Mouse (Mus musculus): ENCODE data around the gene Aph1c.
"Not testable (repeated sequence)": the region's sequence is repeated elsewhere in the genome, so short reads cannot be mapped to it uniquely, and the experiment has no call there.

Gene Aph1c

DNA sequence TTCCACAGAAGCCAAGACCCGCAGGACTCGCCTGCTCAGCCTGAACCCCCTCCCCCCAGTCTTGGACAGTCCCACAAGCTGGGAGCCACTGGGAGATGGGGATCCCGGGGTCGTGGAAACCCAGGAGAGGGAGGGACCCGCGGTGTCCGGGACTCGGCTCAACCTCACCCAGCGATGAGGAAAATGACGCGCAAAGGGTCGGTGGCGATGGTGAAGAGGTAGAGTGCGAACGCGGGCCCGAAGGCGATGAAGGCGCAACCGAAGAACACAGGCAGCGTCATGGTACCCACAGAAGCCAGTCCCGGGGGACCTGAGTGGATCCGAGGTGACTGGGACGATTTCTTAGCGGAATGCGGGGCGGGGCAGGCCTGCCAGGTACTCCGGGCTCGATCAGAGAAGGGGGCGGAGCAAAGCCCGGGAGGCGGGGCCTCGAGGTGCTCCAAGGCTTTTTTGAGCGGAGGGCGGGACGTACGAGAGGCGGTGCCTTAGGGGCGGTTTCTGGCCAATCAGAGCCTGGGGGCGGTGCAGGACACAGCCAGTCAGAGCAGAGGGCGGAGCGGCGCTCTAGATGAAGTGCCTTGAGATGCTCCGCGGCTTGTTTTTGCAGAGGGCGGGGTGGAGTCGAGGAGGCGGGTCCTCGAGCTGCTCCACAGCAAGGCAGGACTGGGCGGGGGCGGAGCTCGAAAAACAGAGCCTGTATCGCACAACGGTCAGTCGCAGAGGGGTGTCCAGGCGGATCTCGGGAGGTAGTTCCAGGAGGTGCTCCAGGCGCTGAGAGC lies at the start of gene Aph1c:
TSS of gene Aph1c (minus strand) at position 409 of the 779 bp plus-strand sequence.
- peak; percentile 99 for DNase-seq

DNA sequence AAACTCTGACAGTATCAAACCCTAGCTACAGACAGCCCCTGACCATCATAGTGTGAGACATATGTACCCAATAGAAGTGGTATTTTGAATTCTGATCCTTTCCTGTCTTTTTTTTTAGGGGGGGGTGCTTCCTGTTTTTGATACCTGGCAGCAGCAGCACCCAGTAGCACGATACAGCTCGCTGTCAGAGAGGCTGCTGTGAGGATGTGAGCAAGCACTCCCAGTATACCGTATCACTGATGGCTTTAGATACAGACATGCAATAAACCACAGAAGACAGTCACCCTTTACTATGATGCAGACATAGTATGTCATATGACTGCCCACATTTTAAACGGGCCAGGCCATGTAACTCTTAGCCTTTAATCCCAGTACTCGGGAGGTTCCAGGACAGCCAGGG lies 49.0 kb upstream of the Aph1c start:
- DNase-seq = no peak

DNA sequence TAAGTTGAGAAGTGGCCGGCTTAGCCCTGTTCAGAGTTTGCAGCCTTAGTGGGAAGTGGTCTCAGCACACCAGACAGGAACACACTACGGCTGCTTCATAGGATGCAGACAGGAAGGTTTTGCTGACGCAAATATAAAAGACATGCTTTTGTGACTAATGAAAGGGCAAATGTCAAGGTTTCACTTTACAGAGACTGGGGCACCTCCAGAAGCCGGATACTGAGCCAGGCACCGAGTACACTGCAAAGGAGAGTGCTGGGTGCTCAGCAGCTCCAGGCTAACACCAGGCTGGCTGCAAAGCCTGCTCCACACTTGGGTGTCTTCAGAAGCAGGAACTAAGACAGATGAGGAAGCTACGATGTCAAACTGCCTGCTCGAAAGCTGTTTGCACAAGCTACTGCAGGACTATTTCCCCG lies 47.9 kb upstream of the Aph1c start:
- no peak for DNase-seq

DNA sequence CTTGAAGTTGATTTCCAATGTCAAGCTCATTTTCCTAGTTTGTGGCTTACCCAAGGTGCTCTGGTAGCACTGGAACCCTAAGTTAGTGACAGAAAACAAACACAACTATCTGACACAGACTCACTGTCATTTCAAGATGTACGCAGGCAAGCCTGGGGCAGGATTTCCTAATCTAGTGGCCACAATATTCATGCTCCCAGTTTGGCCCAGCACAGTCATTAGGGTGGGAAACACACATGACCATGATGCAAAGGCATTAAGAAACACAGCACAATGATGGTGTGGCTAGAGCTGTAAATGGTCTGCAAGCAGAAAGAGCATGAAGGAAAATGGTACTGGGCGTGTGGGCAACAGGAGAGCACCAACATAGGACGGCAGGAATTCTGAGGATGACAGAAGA lies 47.3 kb upstream of the Aph1c start:
- DNase-seq = no peak

DNA sequence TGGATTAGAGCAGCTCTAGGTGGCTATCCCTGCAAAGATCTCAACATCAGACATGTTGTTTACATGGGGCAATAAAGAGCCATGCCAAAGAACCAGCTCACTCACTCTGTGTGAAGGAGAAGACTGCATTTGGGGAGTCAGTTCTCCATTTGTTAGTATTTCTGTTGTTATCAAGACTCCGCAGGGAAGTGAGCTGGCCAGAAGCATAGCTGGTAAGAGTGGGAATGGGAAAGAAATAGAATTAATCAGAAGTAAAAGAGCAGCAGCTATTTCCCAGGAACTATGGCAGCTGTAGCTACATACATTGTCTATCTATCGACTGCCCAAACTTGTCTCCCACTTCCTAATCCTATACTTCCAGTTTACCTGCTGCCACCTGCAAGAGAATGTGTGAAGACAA lies 46.2 kb upstream of the Aph1c start:
- DNase-seq = no peak

DNA sequence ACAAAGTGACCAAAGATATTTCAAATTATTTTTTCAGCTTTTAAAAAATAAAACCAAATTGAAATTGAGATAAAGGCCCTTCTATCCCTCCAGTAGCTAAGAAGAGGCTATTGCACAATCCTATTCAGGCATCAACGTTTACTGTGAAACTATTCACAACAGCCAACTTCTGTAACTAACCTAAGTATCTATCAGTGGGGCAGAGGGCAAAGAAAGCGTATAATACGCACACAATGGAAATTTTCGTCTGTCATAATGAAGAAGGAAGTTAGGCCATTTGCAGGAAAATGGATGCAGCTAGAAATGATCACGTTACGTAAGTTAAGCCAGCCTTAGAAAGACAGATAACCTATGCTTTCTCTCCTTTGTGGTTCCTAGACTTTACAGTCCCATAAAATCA lies 45.0 kb upstream of the Aph1c start:
- DNase-seq = no peak

DNA sequence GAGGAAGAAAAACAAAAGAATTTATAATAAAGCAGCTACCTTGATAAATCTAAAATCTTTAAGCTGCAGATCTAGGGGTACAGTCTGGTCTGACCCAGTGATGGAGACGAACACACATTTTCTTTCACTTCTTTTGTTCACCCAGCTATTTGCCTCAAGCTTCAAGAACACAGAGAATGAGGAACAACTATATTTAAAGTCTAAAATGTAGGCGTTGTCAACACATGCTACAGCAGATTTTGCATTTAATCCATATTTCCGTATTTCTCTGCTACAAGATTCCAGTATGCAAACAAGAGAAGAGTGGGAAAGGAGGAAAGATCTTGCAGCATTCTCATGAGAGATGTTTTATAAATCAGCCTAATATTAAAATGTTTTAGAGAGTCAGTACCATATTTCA lies 44.4 kb upstream of the Aph1c start:
- no peak for DNase-seq

DNA sequence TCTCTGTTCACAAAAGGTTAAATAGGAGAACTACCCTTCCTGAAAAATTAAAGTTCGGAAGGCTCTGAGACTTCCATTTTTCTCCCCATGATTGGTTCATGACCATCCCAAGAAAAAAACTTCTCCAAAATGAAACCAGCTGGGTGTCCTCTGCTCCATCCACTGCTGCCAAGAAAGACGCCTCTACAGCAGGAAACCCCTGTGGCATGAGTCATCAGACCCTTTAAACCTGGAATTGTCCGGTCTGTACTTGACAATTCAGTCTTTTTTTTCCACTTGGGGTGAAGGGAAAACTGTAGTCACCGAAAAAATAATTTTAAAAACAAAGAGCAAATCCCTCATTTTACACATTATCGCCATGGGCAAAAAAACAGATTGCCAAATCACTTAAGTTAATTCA lies 42.1 kb upstream of the Aph1c start:
- no peak for DNase-seq

DNA sequence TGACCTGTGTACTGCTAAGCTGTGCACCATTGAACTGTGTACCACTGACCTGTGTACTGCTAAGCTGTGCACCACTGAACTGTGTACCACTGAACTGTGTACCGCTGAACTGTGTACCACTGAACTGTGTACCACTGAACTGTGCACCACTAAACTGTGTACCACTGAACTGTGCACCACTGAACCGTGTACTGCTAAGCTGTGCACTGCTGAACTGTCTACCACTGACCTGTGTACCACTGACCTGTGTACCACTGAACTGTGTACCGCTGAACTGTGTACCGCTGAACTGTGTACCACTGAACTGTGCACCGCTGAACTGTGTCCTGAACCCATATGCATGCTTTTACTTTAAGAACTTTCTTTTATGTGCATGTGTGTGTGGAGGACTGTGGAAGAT lies 39.8 kb upstream of the Aph1c start:
- no peak for DNase-seq

DNA sequence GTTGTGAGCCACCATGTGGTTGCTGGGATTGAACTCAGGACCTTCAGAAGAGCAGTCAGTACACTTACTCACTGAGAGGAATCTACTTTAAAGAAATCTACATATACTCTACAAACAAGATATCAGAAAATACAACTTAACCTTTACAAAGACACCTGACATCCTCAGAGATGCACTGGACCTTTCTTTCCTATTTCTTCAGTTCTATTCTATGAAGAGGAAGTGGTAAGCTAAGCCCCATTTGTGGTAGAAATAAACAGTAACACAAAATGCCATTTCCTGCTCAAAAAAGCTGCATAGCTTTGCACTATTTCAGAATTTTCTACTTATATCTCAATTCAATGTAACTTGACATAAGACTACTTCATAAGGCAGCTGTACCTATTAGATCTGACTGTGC lies 39.0 kb upstream of the Aph1c start:
- no peak for DNase-seq

DNA sequence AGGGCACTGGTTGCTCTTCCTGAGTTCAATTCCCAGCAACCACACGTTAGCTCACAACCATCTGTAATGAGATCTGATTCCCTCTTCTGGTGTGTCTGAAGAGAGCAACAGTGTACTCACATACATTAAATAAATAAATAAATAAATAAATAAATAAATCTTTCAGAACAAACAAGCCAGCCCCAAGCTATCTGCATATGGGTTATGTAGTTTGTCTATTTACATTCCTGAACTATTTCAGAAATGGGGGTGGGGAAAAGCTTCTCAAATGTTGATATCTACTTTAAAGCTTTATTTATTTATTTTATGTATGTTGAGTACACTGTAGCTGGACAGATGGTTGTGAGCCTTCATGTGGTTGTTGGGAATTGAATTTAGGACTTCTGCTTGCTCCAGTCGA lies 38.5 kb upstream of the Aph1c start:
- not testable (repeated sequence) for DNase-seq

DNA sequence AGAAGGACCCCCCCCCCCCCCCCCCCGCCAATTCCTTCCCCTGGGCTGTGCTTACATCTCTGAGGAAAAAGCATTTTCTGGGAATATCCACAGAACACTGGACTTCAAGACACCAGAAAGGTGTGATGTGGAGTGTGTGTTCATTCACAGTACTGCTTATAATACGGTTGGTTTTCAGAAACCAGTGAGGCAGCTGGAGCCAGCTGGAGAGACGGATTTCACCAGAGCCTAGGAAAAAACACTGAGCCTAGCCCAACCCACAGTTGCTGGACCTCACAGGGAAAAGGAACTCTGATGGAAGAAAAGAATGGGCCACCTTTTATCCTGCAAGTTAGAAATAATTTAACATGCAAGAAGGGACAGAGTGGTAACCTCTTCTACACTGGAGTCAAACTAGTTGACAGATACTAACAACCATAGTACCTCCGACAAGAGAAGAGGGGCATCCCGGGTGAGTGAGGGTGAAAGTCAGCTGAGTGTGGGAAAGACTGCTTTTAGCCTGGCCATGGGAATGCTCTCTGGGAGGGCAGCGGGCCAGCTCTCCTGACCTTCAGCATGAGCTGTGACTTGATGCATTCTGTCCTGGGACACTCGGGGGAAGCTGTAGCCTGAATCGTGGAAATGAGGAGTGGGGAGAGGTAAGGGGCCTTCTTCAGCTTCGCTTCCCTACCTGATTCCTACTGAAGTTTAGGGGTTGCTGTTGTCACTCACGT lies 37.6 kb upstream of the Aph1c start:
- DNase-seq = peak in 1 of 2 experiments; percentile 11

DNA sequence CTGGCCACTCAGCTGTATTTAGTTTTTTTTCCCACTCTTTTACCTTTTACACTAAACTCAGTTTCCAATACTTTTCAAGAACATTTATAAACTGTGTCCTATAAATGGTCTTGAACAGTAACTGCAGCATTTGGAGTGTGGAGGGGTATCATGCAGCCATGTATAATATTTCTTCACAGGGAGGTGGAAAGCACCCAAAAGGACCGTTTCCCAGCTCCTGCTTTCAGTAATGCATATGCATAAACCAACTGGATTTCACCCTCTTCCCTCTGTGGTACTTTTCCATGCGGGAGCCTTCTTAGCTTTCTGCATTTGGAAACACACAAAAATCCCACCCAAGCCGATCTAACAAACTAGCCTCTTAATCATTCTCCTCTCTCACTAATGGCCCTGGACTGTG lies 30.2 kb upstream of the Aph1c start:
- DNase-seq = no peak

DNA sequence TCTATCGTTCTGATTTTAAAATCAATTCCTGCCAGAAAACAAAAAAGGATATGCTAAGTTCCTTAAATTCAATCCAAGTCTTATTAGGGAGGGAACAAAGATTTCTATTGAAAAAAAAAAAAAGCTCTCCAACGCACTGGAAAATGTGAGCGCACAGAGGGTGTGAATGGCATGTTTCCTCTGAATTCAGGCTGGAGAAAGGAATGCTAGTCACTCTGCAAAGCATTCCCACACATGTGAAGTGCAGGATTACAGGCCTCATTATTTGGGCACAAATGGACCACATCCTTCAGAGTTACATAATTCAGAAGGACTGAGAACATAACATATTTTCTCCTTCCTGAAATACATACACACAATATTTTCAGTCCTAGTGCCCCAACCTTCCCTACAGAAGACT lies 28.9 kb upstream of the Aph1c start:
- no peak for DNase-seq

DNA sequence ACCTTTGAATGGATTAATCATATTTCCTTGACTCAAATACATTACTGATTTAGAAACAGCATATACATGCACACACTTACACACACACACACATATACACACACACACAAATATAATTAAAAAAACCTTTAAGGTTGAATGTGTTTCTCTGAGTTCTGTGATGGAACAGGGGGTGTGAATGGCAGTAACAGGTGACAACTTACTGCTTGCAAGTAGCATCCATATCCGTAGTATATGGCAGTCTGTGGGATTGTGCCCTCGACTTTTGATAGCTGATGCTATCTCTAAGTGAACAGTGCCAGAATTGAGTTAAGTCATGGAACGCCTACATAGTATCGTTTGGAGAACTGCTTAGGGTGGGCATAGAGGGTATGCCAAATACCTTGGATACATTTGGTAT lies 27.7 kb upstream of the Aph1c start:
- DNase-seq = no peak

DNA sequence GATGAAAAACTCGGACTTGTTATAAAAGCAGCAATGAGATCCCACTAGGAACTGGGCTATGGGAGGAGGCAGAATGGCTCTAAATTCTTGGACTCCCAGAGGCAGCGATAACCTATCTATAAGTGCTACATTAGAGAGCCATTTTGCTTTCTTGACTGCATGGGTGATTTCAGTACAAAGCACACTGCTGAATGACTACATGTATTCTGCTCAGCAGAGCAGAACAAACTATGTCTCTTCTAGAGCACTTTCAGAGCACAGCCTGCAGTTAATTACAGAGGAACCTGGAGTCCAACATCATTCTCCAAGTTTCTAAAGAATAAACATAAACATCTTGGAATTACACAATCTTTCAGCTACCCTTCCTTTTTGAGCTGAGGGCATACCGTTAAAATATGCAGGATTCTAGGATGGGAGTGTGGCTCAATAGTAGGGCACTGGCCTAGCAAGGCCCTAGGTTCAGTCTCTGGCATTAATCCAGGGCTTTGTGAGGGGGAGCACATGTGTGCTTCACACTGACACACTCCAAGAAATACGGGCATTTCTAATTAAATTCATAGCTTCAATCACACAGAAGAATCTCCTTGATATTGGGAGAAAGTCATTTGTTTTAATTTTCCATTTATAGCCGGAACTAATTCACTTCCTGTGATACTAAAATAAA lies 26.7 kb upstream of the Aph1c start:
- DNase-seq = no peak

DNA sequence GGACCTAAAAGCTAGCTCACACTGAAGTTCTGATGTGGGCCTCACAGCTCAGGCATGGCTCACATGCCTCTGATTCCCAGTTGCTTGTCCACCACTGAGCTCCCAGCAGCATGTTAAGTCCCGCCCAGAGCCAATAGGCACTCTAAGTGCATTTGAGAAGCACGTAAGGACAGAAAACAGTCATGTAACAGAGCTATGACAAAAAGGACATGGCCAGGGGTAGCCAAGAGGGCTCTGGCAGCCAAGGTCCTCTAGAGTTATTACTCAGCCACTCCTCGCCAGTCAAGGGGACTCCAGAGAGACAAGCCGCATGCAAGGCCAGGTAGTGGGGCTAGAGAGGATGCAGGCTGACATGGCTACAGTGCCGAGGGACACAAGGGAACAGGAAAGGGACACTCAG lies 25.0 kb upstream of the Aph1c start:
- DNase-seq = no peak

DNA sequence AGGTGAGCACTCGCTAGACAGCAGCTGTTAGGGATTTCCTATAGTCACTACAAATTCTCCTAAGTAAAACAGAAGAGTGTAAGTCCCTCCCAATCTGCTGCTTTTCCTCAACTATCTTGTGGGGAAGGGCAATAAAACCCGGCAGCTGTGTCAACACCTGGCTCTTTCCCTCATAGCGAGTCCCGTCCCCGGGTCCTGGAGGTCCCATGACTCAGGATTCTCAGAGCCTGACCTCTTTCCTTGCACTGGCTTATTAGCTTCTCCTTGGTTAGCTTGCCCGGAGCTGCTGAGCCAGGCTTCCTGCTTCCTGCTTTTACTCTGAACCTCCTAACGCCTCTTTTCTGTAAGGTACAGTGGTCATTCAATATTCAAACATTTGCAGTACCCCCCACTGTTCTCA lies 21.3 kb upstream of the Aph1c start:
- no peak for DNase-seq

DNA sequence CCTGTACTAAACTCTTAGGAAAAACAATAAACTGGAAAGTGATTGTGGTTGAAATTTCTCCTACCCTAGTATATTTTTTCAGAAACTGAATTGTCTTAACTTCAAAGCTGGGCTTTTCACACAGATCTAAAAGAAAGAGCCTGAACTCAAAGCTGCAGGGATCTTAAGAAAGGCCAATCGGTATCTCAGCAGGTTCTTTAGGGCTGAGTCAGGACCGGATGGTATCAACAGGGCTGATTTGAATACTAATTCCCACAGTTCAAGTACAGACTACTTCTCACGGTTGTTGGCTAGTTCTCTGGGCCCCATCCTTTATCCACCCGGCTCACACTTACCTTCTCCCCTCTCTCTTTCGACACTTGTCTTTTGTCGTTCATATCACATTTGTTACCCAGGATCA lies 18.1 kb upstream of the Aph1c start:
- no peak for DNase-seq

DNA sequence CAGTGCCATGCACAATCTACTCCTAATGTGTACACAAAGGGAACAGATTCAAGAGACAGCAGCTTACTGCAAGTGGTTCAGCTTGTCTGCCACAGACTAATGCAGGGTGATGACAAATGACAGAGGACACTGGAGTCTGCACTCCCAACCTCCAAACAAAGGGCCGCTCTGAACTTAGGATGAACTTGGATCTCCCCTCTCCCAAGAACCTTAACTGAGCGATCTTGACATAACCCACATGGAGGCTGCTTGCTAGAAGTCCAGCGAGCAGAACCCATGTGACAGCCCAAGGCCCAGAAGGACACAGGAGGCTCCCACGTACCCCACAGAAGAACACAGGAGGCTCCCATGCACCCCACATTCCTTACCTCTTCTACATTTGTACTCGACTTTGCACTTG lies 16.4 kb upstream of the Aph1c start:
- no peak for DNase-seq

DNA sequence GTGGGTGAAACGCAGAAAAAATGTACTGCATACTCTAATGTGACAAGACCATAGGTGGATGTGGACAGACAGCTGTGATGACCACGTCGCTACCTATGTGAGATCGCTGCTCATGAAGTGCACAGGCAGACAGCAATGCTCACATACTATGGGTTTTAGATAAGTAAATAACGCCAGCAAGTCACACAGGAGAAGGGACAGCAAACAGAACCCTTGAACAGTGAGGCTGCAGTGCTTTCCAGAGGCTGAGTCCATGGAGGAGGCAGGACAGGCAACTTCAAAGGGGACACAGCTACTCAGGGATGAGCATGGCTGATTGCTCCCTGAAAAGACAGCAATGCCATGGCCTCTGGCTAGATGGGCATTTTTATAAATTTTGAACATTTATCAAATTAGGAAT lies 12.3 kb upstream of the Aph1c start:
- no peak for DNase-seq

DNA sequence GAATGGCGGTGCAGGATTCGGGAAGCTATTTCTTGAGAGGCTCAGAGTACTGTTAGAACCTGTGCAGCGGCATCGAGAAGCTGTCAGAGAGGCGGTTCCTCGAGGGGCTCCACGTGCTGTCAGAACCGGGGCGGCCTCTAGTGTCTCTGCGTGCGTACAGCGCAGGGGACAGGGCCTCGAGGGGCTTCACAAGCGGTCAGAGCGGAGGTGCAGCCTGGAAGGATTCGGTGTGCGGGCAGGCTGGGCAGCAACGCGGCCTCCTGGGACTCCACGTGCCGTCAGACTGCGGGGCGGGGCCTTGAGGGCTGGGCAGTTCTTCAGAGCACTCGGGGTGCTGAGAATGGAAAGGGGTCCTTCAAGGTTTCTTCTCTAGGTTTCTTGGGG lies 563 bp upstream of the Aph1c start:
- no peak for DNase-seq

DNA sequence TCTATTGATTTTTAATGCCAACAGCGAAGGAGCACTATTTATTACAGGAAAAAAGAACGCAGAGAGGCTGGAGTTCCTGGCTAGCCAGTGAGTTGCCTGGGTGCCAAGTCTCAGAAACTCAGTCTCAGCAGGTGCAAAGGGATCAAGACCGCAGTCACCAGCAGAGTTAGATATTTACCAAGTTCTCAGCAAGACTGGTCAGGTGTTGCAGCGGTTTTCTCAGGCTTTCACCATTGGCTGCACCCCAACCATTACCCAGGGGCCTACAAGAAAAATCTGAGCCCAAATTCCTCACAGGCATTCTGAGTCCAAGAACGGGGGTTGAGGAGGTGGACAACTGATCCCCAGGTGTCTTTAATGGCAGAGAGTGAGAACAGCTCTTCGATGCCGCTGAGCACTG lies 675 bp downstream of the Aph1c start:
- peak; percentile 14 to 28 for DNase-seq

DNA sequence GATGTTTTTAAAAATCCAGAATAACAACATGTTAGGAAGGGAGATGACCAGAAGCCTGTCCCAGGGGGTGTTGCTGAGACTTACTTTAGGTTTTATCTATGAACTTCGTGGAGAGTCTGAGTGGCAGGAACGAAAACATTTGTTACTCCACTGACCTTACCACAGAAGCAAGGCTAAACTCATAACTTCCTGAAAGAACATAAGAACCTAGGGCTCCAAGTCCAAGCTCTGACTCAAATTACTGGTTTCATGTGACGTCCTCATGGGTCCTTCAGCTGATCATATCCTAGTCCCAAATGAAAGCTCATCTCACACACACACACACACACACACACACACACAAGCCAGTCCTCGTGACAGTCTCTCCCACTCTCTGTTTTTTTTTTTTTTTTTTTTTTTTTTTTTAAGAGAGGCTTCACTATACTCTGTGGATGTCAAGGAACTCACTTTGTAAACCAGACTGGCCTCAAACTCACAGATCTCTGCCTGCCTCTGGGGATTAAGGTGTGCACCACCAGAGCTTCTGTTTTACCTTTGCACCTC lies 2.1 kb downstream of the Aph1c start:
- DNase-seq = no peak
